Mouse (Mus musculus) ovary, postnatal 10 days (tissue): ENCODE results near the gene 6030468B19Rik.
"Not testable (repeated sequence)": the region's sequence is repeated elsewhere in the genome, so short reads cannot be mapped to it uniquely, and the experiment has no call there.

Experiments
- DNase-seq: peaks from one replicate; pipeline ENCODE4 v3.0.0; 2022; ENCODE audit warnings: low spot score

6030468B19Rik gene

GRCm38 (mm10) chr11:117828888-117829604 is 31.6 kb downstream of the 6030468B19Rik start:
- DNase-seq, result no peak

- DNase-seq, result no peak
These were observed 32.3 kb downstream of the 6030468B19Rik start for GRCm38 (mm10) chr11:117829671-117830215.

GRCm38 (mm10) chr11:117830401-117830800 is 32.9 kb downstream of the 6030468B19Rik start:
- DNase-seq, result no peak

GRCm38 (mm10) chr11:117832086-117832969 is 34.9 kb downstream of the 6030468B19Rik start:
- DNase-seq, result no peak

GRCm38 (mm10) chr11:117833509-117833908 is 36.0 kb downstream of the 6030468B19Rik start:
- not testable (repeated sequence) for DNase-seq

GRCm38 (mm10) chr11:117834086-117834485 is 36.6 kb downstream of the 6030468B19Rik start:
- DNase-seq, result no peak

GRCm38 (mm10) chr11:117836306-117836705 is 38.8 kb downstream of the 6030468B19Rik start:
- DNase-seq, result no peak

- no peak for DNase-seq
These were observed 41.1 kb downstream of the 6030468B19Rik start for GRCm38 (mm10) chr11:117838572-117838971.

- DNase-seq, result no peak
These were observed 41.6 kb downstream of the 6030468B19Rik start for GRCm38 (mm10) chr11:117839021-117839420.

- DNase-seq, result no peak
These were observed 43.5 kb downstream of the 6030468B19Rik start for GRCm38 (mm10) chr11:117840910-117841309.

- no peak for DNase-seq
These were observed 46.0 kb downstream of the 6030468B19Rik start for GRCm38 (mm10) chr11:117843434-117843833.

GRCm38 (mm10) chr11:117844997-117845396 is 47.5 kb downstream of the 6030468B19Rik start:
- DNase-seq, result no peak

GRCm38 (mm10) chr11:117845651-117846050 is 48.2 kb downstream of the 6030468B19Rik start:
- no peak for DNase-seq

- no peak for DNase-seq
These were observed 49.2 kb downstream of the 6030468B19Rik start for GRCm38 (mm10) chr11:117846640-117847039.

GRCm38 (mm10) chr11:117847593-117848215 is 50.2 kb downstream of the 6030468B19Rik start:
- DNase-seq, result no peak

- no peak for DNase-seq
These were observed 51.0 kb downstream of the 6030468B19Rik start for GRCm38 (mm10) chr11:117848271-117848984.

- peak; percentile 84 for DNase-seq
These were observed 51.7 kb downstream of the 6030468B19Rik start, which contains the start of gene Birc5 for GRCm38 (mm10) chr11:117848985-117849671. TSS of gene Birc5 (plus strand) at chr11:117849251.

GRCm38 (mm10) chr11:117852875-117853274 is 55.4 kb downstream of the 6030468B19Rik start:
- no peak for DNase-seq

- no peak for DNase-seq
These were observed 56.8 kb downstream of the 6030468B19Rik start for GRCm38 (mm10) chr11:117854241-117854640.

GRCm38 (mm10) chr11:117855360-117855759 is 57.9 kb downstream of the 6030468B19Rik start:
- DNase-seq, result no peak

GRCm38 (mm10) chr11:117855975-117856374 is 58.5 kb downstream of the 6030468B19Rik start:
- DNase-seq, result no peak
